Mouse (Mus musculus): ENCODE data around the gene Hopx. TPM values are rescaled to one million over a fixed set of nuclear protein-coding genes. Genes with fewer than 3 reads are reported as not detected.

Gene Hopx
- total and polyA plus RNA-seq, 2 experiments from 2014 or later, result 7.3 to 69.6 TPM

- no peak overlapping the region for H3K4me3 ChIP-seq (ENCODE audit: low read length)
- no peak for ATAC-seq
- no peak overlapping the region for H3K27ac ChIP-seq
- no peak for TF ChIP-seq CTCF (IDR thresholded peaks at IDR 0.05; ENCODE audit: low read depth)
- no peaks in the 10 kb centered on the region for H3K9me3 ChIP-seq (ENCODE audit: low read length)
- peaks cover 6% of the 10 kb centered on the region; the same call in 1 of the 2 replicates for H3K4me1 ChIP-seq (ENCODE audit: insufficient read depth, low read length)
- no peak overlapping the region for H3K9ac ChIP-seq (replicated peaks; ENCODE audit: low read length)
- DNase-seq (ENCODE audit: low spot score), result no peak
- no peaks in the 10 kb centered on the region for H3K36me3 ChIP-seq (ENCODE audit: insufficient read depth, low read length)
- H3K27me3 ChIP-seq (ENCODE audit: insufficient read depth, low read length), result no peaks in the 10 kb centered on the region
- no peak overlapping the region for H3K4me2 ChIP-seq (ENCODE audit: low read depth, low read length)
- 85% methylated on average over 5 of the region's 5 CpGs for WGBS
Measured at GRCm38 (mm10) chr5:77154812-77155211, 39.9 kb upstream of the Hopx start.

GRCm38 (mm10) chr5:77151738-77152137 is 36.8 kb upstream of the Hopx start:
- Histone ChIP-seq H3K27me3 (ENCODE audit: insufficient read depth, low read length) (no peaks in the 10 kb centered on the region), H3K9ac (replicated peaks; ENCODE audit: low read length) (no peak overlapping the region), H3K27ac (no peak overlapping the region), H3K4me3 (ENCODE audit: low read length) (no peak overlapping the region), H3K4me2 (ENCODE audit: low read depth, low read length) (no peak overlapping the region), H3K36me3 (ENCODE audit: insufficient read depth, low read length) (no peaks in the 10 kb centered on the region), H3K9me3 (ENCODE audit: low read length) (no peaks in the 10 kb centered on the region), H3K4me1 (ENCODE audit: insufficient read depth, low read length) (no peaks in the 10 kb centered on the region)
- ATAC-seq (no peak), DNase-seq (ENCODE audit: low spot score) (no peak)
- no peak for TF ChIP-seq CTCF (IDR thresholded peaks at IDR 0.05; ENCODE audit: low read depth)
- WGBS, result 86% methylated on average over 3 of the region's 3 CpGs

- no peak for ATAC-seq
Measured at GRCm38 (mm10) chr5:77151075-77151474, 36.2 kb upstream of the Hopx start.

GRCm38 (mm10) chr5:77148021-77148621 is 33.2 kb upstream of the Hopx start:
- H3K4me2 ChIP-seq (ENCODE audit: low read depth, low read length), result no peak overlapping the region
- no peak for TF ChIP-seq CTCF (IDR thresholded peaks at IDR 0.05; ENCODE audit: low read depth)
- no peak overlapping the region for H3K27ac ChIP-seq
- no peak for DNase-seq (ENCODE audit: low spot score)
- no peaks in the 10 kb centered on the region for H3K9me3 ChIP-seq (ENCODE audit: low read length)
- 73% methylated on average over 6 of the region's 6 CpGs for WGBS
- no peaks in the 10 kb centered on the region for H3K27me3 ChIP-seq (ENCODE audit: insufficient read depth, low read length)
- H3K9ac ChIP-seq (replicated peaks; ENCODE audit: low read length), result no peak overlapping the region
- no peak overlapping the region for H3K4me3 ChIP-seq (ENCODE audit: low read length)
- H3K36me3 ChIP-seq (ENCODE audit: insufficient read depth, low read length), result no peaks in the 10 kb centered on the region
- ATAC-seq, result no peak
- no peaks in the 10 kb centered on the region for H3K4me1 ChIP-seq (ENCODE audit: insufficient read depth, low read length)

More at GRCm38 (mm10) chr5:77151075-77151474, 36.2 kb upstream of the Hopx start:
- Histone ChIP-seq H3K9me3 (ENCODE audit: low read length) (no peaks in the 10 kb centered on the region), H3K4me3 (ENCODE audit: low read length) (no peak overlapping the region), H3K9ac (replicated peaks; ENCODE audit: low read length) (no peak overlapping the region), H3K36me3 (ENCODE audit: insufficient read depth, low read length) (no peaks in the 10 kb centered on the region), H3K4me2 (ENCODE audit: low read depth, low read length) (no peak overlapping the region), H3K4me1 (ENCODE audit: insufficient read depth, low read length) (no peaks in the 10 kb centered on the region), H3K27ac (no peak overlapping the region), H3K27me3 (ENCODE audit: insufficient read depth, low read length) (no peaks in the 10 kb centered on the region)
- TF ChIP-seq CTCF (IDR thresholded peaks at IDR 0.05; ENCODE audit: low read depth), result no peak
- no peak for DNase-seq (ENCODE audit: low spot score)
- 88% methylated on average over 7 of the region's 7 CpGs for WGBS

GRCm38 (mm10) chr5:77146459-77147170 is 31.7 kb upstream of the Hopx start:
- no peaks in the 10 kb centered on the region for H3K9me3 ChIP-seq (ENCODE audit: low read length)
- WGBS, result 38% methylated on average over 4 of the region's 4 CpGs
- H3K36me3 ChIP-seq (ENCODE audit: insufficient read depth, low read length), result no peaks in the 10 kb centered on the region
- DNase-seq (ENCODE audit: low spot score) (no peak), ATAC-seq (no peak)
- H3K4me3 ChIP-seq (ENCODE audit: low read length), result no peak overlapping the region
- H3K27ac ChIP-seq, result no peak overlapping the region
- no peak overlapping the region for H3K9ac ChIP-seq (replicated peaks; ENCODE audit: low read length)
- no peak overlapping the region for H3K4me2 ChIP-seq (ENCODE audit: low read depth, low read length)
- no peaks in the 10 kb centered on the region for H3K4me1 ChIP-seq (ENCODE audit: insufficient read depth, low read length)
- no peaks in the 10 kb centered on the region for H3K27me3 ChIP-seq (ENCODE audit: insufficient read depth, low read length)
- 0 out of 2 replicates have a peak, but pooled peaks have one; percentile 2 for TF ChIP-seq CTCF (IDR thresholded peaks at IDR 0.05; ENCODE audit: low read depth)

- H3K4me1 ChIP-seq (ENCODE audit: insufficient read depth, low read length), result no peaks in the 10 kb centered on the region
- TF ChIP-seq CTCF (IDR thresholded peaks at IDR 0.05; ENCODE audit: low read depth), result no peak
- DNase-seq (ENCODE audit: low spot score) (no peak), ATAC-seq (no peak)
- H3K9ac ChIP-seq (replicated peaks; ENCODE audit: low read length), result no peak overlapping the region
- H3K36me3 ChIP-seq (ENCODE audit: insufficient read depth, low read length), result no peaks in the 10 kb centered on the region
- H3K4me2 ChIP-seq (ENCODE audit: low read depth, low read length), result no peak overlapping the region
- no peaks in the 10 kb centered on the region for H3K9me3 ChIP-seq (ENCODE audit: low read length)
- no peak overlapping the region for H3K27ac ChIP-seq
- H3K27me3 ChIP-seq (ENCODE audit: insufficient read depth, low read length), result no peaks in the 10 kb centered on the region
- H3K4me3 ChIP-seq (ENCODE audit: low read length), result no peak overlapping the region
- 72% methylated on average over 5 of the region's 5 CpGs for WGBS
Measured at GRCm38 (mm10) chr5:77144647-77145046, 29.7 kb upstream of the Hopx start.

GRCm38 (mm10) chr5:77143076-77143475 is 28.2 kb upstream of the Hopx start:
- 72% methylated on average over 3 of the region's 3 CpGs for WGBS
- Histone ChIP-seq H3K4me3 (ENCODE audit: low read length) (no peak overlapping the region), H3K9ac (replicated peaks; ENCODE audit: low read length) (no peak overlapping the region), H3K4me1 (ENCODE audit: insufficient read depth, low read length) (no peaks in the 10 kb centered on the region), H3K27ac (no peak overlapping the region), H3K4me2 (ENCODE audit: low read depth, low read length) (no peak overlapping the region), H3K36me3 (ENCODE audit: insufficient read depth, low read length) (no peaks in the 10 kb centered on the region), H3K9me3 (ENCODE audit: low read length) (no peaks in the 10 kb centered on the region), H3K27me3 (ENCODE audit: insufficient read depth, low read length) (no peaks in the 10 kb centered on the region)
- ATAC-seq, result no peak
- no peak for TF ChIP-seq CTCF (IDR thresholded peaks at IDR 0.05; ENCODE audit: low read depth)
- DNase-seq (ENCODE audit: low spot score), result peak; percentile 11
